Mouse (Mus musculus): ENCODE measurements at regions not wholly inside any gene's neighbourhood (a gene's known extent, or its start where the extent isn't known, plus 50 kb on each side); places are given as distances from the start of the nearest gene placed in this dataset.
A peak's percentile ranks its signal among the peaks of the same experiment; 100 is the strongest.
"Not testable (repeated sequence)": the region's sequence is repeated elsewhere in the genome, so short reads cannot be mapped to it uniquely, and the experiment has no call there.

DNA sequence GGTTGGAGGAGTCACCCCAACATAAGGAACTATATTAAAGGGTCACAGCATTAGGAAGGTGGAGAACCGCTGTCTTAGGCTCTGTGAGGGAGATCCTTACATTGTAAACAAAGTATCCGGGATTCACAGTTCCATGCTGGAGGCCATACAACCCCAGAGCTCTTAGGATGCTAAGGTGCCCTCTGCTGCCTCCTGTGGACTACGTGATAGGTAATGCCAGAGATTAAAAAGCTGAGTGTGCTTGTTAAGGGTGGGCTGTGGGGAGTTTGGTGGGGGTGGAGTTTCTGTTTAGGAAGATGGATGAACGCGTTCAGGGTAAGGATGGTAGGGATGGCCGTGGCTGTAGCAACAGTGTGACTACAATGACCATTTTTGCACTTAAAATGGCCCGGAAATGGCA, 148.4 kb upstream of the Ubl3 start:
- DNase-seq = no peak

DNA sequence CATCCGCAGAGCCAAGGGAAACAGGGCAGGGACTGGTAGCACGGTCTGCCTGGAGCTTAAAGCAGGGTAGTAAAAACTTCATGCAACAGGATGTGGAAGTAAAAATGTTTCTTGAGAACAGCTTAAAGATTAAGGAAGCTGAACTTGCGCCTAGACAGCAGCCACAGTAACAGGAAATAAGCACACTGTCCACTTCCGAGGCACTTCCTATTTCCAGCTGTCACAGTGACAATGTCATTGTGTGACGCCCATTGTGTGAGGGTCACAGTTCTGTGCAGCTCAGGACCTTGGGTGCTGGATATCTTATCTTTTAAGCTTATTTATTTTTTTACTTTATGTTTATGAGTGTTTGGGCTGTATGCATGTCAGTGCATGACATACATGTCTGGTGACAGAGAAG, 147.7 kb upstream of the Ubl3 start:
- DNase-seq = no peak

DNA sequence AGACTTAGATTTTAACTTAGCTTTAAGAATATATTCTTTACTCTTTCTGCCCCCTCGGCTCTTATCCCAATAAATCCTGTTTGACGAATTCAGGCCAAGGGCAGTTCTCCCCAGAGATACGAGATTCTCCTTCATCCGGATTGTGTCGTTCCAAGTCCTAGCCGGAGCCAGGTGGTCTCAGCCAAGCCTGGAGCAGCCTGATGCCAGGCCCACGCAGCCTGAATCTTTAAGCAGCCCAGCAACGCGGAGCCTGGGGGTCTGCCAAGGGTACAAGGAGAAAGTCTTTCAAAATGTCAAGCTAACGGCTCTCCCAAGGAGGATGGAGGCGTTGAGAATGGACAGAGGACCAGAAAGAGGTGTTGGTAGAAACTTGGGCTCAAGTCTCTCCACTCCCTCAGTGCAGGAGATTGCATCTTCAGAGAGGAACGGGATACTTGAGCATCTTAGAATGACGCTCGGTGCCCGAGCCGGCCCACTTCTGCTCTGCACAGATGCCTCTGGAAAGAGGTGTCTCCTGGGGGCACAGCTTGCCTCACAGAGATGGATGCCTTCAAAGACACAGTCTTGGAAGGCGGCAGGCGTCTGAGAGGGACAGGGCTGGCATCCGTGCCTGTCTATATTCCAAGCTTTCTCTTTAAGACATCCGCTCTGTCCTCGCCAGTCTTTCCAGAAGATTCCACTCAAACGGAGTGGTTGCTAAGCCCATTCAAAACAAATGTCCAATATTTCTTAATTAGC, 145.2 kb upstream of the Ubl3 start:
- DNase-seq = no peak

DNA sequence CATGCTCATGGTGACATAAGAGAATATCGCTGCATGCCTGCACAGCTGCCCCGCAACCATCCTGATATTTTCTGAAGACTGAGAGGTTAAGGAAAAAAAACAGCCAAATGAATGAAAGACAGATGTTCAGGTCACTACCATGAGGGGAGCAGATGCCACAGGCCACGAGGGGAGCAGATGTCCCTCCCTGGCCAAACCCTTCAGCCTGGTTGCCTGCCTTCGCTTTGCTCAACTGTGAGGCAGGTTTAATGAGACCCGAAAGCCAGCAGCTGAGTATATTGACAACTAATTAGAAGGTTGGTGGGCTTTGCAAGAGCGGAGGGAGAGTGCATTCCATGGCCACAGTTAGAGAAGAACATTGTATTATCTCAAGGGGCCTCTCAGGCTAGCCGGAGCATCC, 141.8 kb upstream of the Ubl3 start:
- no peak for DNase-seq

DNA sequence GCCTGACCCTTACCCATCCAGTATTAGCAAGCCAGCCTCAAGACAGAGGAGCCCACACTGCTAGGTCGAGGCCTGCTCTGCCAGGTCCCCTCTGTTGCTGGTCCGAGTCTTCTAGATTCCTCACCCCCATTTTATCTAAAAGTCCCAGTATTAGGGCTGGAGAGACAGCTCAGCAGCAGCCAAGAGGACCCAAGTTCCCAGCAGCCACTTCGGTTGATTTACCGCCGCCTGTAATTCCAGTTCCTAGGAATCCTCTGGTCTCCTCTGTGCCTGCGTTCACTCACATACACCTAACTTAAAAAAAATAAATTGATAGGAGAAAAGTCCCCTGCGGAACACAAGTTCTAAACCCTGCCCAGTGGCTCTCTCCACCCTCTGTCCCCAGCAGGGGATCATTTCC, 138.9 kb upstream of the Ubl3 start:
- DNase-seq = no peak

DNA sequence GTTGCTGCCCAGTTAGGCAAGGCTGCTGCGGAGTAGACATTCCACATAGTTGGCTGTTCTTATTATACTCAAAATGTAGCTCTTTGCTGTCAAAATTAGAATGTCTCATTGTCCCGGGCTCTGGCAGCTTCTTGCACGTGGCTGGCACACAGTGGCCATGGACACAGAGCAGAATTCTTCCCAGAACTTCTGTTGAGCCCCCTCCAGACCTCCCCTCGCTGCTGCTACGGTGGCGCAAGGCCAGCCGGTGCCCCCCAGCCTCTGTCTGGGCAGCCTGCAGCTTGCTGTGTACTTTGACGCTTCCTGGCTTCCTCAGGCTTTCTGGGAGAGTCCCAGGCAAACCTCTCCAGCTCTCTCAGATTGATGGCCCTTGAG, 138.2 kb upstream of the Ubl3 start:
- DNase-seq = no peak

DNA sequence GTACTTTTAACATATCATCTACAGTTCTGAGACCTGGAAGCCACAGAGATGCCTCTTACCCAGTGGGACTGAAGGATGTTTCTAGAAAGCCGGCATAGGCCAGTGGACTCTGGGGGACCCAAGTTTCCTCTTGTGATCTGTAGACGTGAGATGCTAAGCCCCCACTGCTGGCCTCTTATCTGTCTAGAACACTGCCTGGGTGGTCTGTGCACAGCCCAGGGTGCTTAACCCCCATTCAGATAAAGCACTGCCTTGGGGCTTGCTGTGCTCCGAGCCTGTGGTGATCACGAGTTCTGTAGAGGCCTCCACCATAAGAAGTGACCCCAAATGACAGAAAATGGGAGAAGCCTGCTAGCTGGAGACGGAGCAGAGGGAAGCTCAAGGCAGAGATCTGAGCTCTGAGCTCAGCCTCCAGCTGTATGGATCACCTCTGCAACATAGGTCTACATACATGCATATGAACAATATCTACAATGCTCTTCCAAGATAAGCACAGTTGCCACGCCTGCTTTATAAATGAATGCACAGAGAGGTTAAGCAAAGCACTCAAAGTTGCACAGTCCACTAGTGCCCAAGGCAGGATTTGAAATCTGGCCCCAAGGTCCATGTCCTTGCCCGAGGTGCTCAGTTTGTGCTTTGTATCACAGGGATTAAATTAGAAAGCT, 137.7 kb upstream of the Ubl3 start:
- no peak for DNase-seq

DNA sequence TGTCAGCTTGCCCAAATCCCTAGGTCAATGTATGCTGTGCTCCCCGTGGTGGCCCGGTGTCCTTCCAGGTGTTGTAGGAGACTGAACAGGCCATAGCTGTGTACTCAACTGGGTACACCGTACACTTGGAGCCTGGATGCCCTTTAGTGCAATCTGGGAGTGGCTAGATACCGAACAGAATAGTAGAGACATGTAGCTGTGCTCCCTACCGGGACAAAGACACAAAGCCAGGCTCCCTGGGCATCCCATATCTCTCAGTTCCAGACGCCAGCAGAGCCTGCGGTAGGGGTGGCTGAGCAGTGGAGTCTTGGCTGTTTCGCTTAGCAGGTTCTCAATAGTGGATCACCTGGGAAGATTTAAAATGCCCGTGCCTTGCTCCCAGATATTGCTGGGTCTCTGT, 136.7 kb upstream of the Ubl3 start:
- DNase-seq = no peak

DNA sequence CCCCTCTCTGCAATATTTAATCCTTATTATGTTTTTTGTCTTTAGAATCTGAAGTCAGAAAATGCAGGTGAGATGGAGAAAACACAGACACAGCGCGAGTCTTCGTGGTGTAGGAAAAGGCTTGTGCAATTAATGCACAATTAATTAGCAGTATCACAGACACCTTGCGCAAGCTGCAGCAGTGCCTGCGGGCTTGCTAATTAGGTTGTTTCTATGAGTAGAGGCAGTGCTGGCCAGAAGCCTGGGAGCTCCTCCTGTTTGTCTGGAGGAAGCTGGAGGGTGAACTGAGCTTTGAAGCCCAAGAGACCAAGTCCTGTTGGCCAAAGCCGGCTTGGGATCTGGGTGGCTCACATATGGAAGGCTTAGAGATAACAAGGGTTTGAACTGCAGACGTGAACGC, 135.9 kb upstream of the Ubl3 start:
- peak; percentile 35 for DNase-seq

DNA sequence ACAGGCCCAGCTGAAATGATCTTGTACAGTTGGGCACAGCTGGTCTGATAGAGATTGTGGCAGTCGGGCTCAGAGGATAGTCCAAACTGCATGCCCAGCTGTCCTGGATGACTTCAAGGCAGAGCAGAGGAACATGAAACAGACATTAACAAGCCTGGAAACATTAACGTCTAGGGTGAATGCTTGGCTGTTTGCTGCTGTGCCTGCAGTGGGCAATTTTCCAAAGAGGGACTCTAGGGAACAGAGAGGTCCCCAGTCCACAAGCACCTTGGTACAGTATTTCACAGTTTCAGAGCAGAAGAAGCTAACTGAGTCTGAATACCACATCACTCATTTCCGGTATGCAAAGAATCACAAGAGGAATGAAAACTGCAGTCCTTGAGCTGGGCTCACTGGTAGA, 135.2 kb upstream of the Ubl3 start:
- DNase-seq = no peak

DNA sequence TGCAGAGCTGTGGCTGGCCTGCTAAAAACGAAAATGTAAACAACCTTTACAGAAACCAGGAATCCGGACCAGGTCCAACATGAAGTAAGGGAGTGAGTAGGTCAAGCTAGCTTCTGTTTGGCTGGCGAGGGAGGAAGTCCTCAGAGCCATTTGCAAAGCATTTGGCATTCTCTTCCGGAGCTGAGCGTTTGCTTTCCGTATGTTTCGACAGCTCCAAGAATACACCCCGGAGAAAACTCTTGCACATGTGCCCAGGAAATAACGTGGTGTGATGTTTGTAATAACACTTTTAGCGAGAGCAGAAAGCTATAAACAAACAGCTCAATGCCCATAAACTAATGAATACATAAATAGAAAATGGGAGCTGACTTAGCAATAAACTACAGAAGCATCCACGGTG, 131.6 kb upstream of the Ubl3 start:
- no peak for DNase-seq

DNA sequence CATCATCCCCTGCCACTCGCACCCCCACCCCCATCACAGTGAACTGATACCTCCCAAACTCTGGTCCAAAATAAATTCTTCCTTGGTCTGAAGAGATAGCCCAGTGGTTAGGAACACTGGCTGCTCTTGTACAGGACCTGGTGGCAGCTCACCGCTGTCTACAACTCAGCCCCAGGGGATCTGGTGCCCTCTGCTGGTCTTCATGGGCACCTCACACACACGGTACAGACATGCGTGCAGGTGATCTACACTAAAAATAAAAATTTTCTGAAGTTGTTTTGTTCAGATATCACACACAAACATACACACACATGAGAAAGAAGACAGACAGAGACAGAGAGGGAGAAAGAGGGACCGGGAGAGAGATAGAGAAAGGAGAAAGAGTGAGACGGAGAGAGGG, 130.0 kb upstream of the Ubl3 start:
- no peak for DNase-seq

DNA sequence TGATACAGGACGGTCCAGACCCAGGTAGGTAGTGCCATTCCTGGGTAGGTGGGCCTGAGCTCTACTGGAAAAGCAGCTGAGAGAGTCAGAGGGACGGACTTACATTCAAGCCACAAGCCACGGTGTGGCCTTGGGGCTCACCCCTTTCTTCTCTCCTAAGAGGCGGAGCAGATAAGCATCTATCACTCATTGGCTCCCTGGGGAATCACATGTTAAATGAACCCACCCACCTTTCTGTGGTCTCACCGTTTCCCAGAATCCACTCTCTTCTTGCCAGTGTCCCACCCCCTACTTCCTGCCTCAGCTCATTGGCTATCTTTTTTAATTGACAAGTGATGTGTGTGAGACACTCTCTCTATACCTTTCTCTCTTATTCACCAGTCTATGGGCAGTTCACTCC, 127.8 kb upstream of the Ubl3 start:
- DNase-seq = no peak

DNA sequence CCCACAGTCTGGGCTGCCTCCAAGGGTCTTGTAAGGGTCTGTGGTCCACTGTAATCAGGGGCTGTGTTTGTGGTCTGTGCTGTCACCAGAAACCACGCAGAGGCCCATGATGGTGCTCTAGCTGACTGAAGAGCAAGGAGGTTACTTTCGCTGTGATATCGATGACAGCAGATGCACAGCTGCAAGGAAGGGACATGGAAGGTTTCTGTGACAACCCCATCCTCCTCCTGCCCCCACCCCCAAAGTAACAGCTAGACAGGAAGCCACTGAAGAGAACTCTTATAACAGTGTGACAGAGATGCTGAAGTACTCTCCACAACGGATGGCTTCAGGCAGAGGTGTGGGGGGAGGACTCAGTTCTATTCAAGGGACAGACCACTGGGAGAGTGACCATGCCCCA, 127.0 kb upstream of the Ubl3 start:
- no peak for DNase-seq

DNA sequence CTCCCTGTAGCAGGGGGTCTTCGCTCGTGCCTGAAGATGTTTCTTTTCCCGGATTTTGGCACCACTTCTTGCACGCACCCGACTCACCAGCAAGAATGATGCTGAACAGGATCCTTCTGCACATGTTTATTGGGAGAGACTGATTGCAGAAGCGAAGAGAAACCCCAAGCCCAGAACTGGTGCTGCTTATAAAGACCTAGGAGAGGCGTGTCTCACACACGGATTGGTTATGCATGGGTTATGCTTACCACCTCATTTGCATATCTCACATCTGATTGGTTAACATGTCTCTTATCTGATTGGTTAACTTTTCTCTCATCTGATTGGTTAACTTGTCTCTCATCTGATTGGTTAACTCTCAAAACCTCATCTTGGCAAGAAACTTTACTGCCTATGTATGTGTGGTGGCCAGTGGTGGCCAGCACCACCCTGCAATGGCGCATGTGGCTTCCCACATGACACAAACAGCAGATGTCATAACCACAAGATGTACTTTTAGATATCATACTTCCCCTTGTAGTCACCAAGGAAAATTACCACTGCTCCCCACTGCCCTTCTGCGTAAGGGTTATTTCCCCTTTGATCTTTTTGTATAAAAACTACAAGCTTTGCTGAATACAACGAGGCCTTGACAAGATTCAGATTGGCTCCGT, 125.8 kb upstream of the Ubl3 start:
- DNase-seq = not testable (repeated sequence)

DNA sequence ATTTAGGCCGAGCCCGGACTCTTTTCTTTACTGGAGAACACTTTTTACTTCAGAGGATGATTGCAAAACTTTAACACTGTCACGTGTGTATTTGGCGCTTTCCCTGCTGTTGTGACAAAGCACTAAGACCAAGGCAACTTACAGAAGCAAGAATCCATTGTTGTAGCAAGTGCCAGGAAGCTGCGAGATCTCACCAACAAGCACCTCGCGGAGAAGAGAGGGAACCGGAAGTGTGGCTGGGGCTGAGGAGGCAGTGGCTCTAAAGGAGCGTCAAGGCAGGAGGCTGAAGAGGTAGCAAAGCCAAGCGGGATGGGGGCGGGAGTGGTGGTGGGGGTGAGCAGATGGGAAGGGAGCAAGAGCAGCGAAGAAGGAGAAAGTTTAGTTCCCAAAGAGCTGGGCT, 121.7 kb upstream of the Ubl3 start:
- no peak for DNase-seq

DNA sequence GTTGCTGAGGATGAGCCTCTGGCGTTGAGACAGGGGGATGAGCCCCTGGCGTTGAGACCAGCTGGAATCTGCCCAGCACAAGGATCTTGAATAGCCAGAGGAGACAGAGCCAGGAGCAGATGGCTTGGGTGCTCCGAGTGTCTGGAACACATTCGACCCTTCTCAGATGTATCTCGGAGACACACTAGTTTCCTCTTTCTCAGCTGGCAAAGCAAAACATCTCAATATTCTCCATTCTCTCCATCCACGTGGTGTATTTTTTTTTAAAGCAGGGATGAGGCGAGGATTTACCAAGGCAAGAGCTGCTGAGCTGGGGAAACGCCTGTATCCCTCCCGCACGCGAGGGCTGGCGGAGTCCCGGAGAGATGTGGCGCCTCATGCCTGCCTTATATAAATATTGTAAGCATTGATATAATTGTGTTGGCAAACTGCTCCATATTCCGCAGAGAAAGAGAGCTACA, 109.7 kb upstream of the Ubl3 start:
- peak; percentile 25 for DNase-seq

DNA sequence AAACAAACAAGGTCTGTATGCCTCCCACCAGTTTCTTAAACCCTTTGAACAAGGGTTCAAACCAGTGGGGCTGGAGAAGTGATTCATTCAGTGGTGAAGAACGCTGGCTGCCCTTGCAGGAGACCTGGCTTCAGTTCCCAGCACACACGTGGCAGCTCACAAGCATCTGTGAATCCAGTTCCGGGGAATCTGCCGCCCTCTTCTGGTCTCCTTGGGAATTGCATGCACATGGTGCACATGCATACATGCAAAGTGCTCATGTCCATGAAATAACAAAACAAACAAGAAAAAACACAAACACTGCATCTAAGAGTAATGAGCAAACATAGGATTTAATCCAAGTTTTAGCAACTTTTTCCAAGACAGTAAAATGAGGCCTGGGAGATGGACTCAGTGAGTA, 108.5 kb upstream of the Ubl3 start:
- no peak for DNase-seq

DNA sequence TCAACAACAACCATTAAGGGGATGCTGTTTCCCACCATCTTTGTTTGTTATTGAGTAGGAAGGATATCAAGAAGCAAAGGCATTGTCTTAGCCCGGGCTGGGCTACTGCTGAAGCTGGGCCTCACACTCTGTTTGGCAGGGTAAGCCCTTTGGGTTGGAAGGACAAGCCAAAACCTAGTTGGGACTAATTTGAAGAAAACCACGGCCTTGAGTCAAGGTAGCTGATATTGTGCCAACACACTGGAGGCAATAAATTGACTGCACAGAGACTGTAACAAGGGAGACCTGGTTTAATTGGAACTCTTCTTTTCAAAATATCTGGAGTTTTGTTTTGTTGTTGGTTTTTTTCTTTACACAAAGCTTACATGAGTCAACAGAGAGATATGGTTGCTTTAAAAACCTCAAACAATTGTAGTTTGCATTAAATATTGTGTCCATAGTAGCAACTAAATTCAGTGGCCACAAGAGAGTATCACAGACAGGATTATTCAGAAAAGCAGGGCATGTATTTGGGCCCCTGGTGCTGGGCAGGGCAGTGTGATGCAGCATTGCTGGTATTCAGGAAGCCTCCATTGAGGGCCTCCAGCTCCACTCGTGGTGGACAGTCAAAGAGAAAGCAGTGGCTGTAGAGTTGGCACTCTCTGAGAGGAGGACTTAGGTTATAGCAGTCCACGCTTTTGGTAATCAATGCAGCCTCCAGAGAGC, 105.5 kb upstream of the Ubl3 start:
- no peak for DNase-seq

DNA sequence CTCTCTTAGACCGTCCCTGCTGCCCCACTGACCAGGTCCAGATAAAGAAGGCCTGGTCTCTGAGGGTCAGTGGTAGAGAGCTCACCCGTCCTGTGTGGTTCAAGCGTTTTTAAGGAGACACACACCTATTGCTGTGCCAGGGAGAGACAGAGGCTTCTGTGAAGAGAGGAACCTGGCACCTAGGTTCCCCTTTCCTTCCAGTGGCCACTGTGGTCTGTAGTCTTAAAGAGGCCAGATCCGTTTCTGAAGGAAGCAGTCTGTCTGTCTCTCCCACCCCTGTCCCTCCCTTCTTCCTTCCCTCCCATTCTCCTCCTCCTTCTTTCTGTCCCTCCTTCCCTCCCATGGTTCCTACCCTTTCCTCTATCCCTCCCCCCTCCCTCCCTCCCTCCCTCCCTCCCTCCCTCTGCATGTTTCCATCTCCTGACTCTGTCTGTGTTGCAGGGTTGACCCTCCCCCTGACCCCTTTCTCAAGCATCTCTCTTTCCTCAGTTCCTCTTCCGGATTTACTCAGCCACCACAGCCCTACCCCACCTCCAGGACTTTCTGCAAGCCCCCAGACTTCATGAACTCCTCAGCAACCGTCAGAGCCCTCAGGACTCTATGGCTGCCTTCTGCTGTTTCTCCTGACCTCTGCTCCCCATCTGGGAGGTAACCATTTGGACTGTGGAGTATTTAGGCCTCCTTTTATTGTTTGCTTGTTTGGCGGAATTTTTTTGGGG, 100.1 kb upstream of the Ubl3 start:
- DNase-seq = peak; percentile 16

DNA sequence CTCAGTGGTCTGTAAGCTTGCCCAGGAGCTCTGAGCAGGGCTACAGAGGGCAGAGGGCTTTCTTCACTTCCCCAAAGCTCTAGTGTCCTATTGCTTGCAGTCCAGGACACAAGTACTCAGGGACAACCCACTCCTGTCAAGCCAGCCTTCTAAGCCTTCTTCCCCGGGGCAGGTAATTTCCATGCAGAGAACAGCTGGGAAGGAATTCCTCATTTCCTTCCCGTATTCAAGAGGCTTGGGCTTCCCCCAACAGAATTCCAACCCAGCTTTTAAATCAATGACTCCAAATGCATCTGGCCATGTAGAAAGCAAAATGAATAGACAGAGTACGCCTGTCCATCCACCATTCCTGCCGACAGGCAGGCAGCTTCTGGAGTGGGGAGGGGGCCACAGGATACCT, 99.1 kb upstream of the Ubl3 start:
- DNase-seq = no peak

DNA sequence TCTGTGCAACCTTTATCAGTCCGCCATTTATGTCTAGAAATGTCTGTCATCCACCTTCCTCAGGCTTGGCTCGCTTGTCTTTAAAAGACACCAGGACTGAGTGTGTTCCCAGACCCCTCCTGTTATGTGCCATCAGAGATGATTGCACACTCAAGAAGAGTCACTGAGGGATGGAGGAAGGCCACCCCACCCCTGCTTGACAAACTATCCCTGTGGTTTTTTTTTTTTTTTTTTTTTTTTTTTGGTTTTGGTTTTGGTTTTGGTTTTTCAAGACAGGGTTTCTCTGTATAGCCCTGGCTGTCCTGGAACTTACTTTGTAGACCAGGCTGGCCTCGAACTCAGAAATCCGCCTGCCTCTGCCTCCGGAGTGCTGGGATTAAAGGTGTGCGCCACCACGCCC, 97.0 kb upstream of the Ubl3 start:
- DNase-seq = not testable (repeated sequence)

DNA sequence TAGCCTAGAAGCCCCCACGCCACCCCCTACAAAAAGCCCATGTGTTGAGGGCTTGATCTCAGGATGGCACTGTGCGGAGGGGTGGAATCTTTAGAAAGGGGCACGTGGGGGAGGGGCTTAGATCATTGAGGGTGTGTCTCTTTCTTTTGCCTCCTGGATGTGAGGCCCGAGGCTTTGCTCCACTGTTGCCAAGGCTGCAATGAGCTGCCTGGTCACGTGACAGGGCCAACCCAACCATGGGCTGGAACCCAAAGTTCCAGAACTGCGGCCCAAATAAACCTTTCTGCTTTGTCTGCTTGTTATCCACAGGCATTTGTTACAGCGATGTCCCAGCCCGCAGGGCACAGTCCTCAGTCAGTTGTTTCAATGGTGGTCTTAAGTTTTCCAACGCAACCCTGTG, 96.5 kb upstream of the Ubl3 start:
- no peak for DNase-seq

All from layer of hippocampus, adult 9-11 months (tissue).